8 mouse cellular contexts compared by ENCODE assay signal in genomic region chr10:80260642-80261584, GRCm38 (mm10). TPM values are rescaled to one million over a fixed set of nuclear protein-coding genes. Genes with fewer than 3 reads are reported as not detected.
DNase-seq lines count a peak whose midpoint lies in the region; ATAC-seq lines count a peak whose summit lies in the region.

Gene Gamt (minus strand): TSS chr10:80261012.
Gene Dazap1 (plus strand): TSS chr10:80261486.

- ATAC-seq in hindbrain, embryonic 11.5 days (ENCODE audit: low FRiP score): peak; percentile 84

- under 1% methylated on average over 48 of the region's 49 CpGs for WGBS in hindbrain, embryonic 11.5 days

- no peaks in the 10 kb centered on the region for H3K27me3 ChIP-seq in hindbrain, embryonic 11.5 days (ENCODE audit: control insufficient read depth, insufficient read depth, low read length)

- H3K36me3 ChIP-seq in hindbrain, embryonic 11.5 days (ENCODE audit: control insufficient read depth, insufficient read depth, low read length): 0 out of 2 replicates have a peak, but pooled peaks cover 1% of the 10 kb centered on the region

- H3K4me1 ChIP-seq in hindbrain, embryonic 11.5 days (replicated peaks; ENCODE audit: control insufficient read depth, insufficient read depth, low read length): peaks cover 13% of the 10 kb centered on the region

- H3K27ac ChIP-seq in hindbrain, embryonic 11.5 days (ENCODE audit: low read depth, low read length): peak within 1 kb of the TSS; percentile 90

- peak; percentile 100 for DNase-seq in Muller cell, postnatal 12 days (ENCODE audit: inconsistent ontology term)
- peak; percentile 93 for DNase-seq in cerebellum, adult 9-11 months
- DNase-seq in frontal cortex, adult 2 months (ENCODE audit: extremely low spot score in 1 of 2, low spot score in 1 of 2): peak; percentile 81 to 93
- peak; percentile 97 for DNase-seq in hindbrain, embryonic 11.5 days (ENCODE audit: low spot score)
- peak; percentile 90 to 95 for DNase-seq in layer of hippocampus, postnatal 10 days (ENCODE audit: low spot score in 2 of 2)
- peak; percentile 99 for DNase-seq in lung, postnatal 10 days
- peak; percentile 99 for DNase-seq in ovary, postnatal 36 days (ENCODE audit: low spot score)
- peak; percentile 91 for DNase-seq in thymus, postnatal 25 days

- H3K4me2 ChIP-seq in hindbrain, embryonic 11.5 days (replicated peaks; ENCODE audit: low read depth, low read length): peak within 1 kb of the TSS; percentile 93

- H3K9me3 ChIP-seq in hindbrain, embryonic 11.5 days (ENCODE audit: control insufficient read depth, low read length): no peaks in the 10 kb centered on the region

- peak within 1 kb of the TSS; percentile 44 for H3K4me3 ChIP-seq in hindbrain, embryonic 11.5 days (ENCODE audit: low read depth, low read length)

- peak within 1 kb of the TSS; percentile 68 for H3K9ac ChIP-seq in hindbrain, embryonic 11.5 days (ENCODE audit: low read depth, low read length)

RNA-seq across cellular contexts. Expression of gene Gamt, which starts in this region (rescaled TPM):
- polyA plus RNA-seq in frontal cortex, adult 2 months (2012; rRNA removed): 29.1 and 31.9 TPM in 2 replicates
- 30.3 and 30.4 TPM in 2 replicates for polyA plus RNA-seq in hindbrain, embryonic 11.5 days (2014; fragmentation: Nextera tagmentation; extraction: Ambion mirVana)
- total RNA-seq in layer of hippocampus, postnatal 10 days (2021): 10 to 100 TPM; 27.8 to 31.5 TPM

RNA-seq across cellular contexts. Expression of gene Dazap1, which starts in this region (rescaled TPM):
- polyA plus RNA-seq in frontal cortex, adult 2 months (2012; rRNA removed): 76.6 and 86.3 TPM in 2 replicates
- 46.8 and 47.3 TPM in 2 replicates for polyA plus RNA-seq in hindbrain, embryonic 11.5 days (2014; fragmentation: Nextera tagmentation; extraction: Ambion mirVana)
- total RNA-seq in layer of hippocampus, postnatal 10 days (2021): 10 to 100 TPM; 94.6 to 96.3 TPM

Comparison
In these comparisons a context has a peak if more than half of its experiments do, and no peak if none do; other contexts are left out.
1. Peak in every context shown above with its lines: DNase-seq, ATAC-seq, H3K4me3 ChIP-seq and H3K27ac ChIP-seq.